Mouse (Mus musculus): Measurements from ENCODE around the gene Slc26a11.

The Slc26a11 gene

GRCm38 (mm10) chr11:119402501-119403160 lies 47.3 kb downstream of the Slc26a11 start:
- DNase-seq (ENCODE audit: low spot score in 2 of 2), result no peak

GRCm38 (mm10) chr11:119404627-119405026 lies 49.3 kb downstream of the Slc26a11 start:
- DNase-seq (ENCODE audit: low spot score in 2 of 2), result peak in 1 of 2 experiments; percentile 4

GRCm38 (mm10) chr11:119407381-119407780 lies 52.0 kb downstream of the Slc26a11 start:
- no peak for DNase-seq (ENCODE audit: low spot score in 2 of 2)

- DNase-seq (ENCODE audit: low spot score in 2 of 2), result no peak
These were observed 52.6 kb downstream of the Slc26a11 start for GRCm38 (mm10) chr11:119407977-119408376.

GRCm38 (mm10) chr11:119419327-119420118 lies 64.2 kb downstream of the Slc26a11 start:
- no peak for DNase-seq (ENCODE audit: low spot score in 2 of 2)

GRCm38 (mm10) chr11:119420426-119420825 lies 65.1 kb downstream of the Slc26a11 start:
- DNase-seq (ENCODE audit: low spot score in 2 of 2), result no peak

GRCm38 (mm10) chr11:119427431-119427830 lies 72.1 kb downstream of the Slc26a11 start:
- DNase-seq (ENCODE audit: low spot score in 2 of 2), result no peak

- no peak for DNase-seq (ENCODE audit: low spot score in 2 of 2)
These were observed 72.6 kb downstream of the Slc26a11 start for GRCm38 (mm10) chr11:119427986-119428385.

- DNase-seq (ENCODE audit: low spot score in 2 of 2), result no peak
These were observed 73.3 kb downstream of the Slc26a11 start for GRCm38 (mm10) chr11:119428649-119429136.
